Mouse (Mus musculus) midbrain, embryonic 13.5 days (tissue): ENCODE data around the gene Gatd1. TPM values are rescaled to one million over a fixed set of nuclear protein-coding genes. Genes with fewer than 3 reads are reported as not detected.
"Not testable (repeated sequence)": the region's sequence is repeated elsewhere in the genome, so short reads cannot be mapped to it uniquely, and the experiment has no call there.

ENCODE experiments used
- ATAC-seq: fragments of 200-750 bp; cut with Nextera tagmentation; 2 replicates; pipeline ENCODE4 v1.8.0; 2017; ENCODE audit warnings: mild to moderate bottlenecking, moderate TSS enrichment, moderate library complexity
- H3K27ac ChIP-seq: fragments of 300-500 bp; sonication (generic); 2 replicates; pipeline ENCODE4 v1.5.1; 2015; ENCODE audit warnings: inconsistent platforms, mild to moderate bottlenecking, moderate library complexity
- H3K27me3 ChIP-seq: fragments of 300-500 bp; sonication (generic); 2 replicates; pipeline ENCODE4 v1.6.1; 2015; ENCODE audit warnings: mild to moderate bottlenecking, inconsistent platforms
- H3K36me3 ChIP-seq: fragments of 300-500 bp; sonication (generic); 2 replicates; pipeline ENCODE4 v1.6.1; 2015; ENCODE audit warnings: mild to moderate bottlenecking, inconsistent platforms
- H3K4me1 ChIP-seq: fragments of 300-500 bp; sonication (generic); replicated peaks from 2 replicates; pipeline ENCODE4 v1.6.1; 2015; ENCODE audit warnings: inconsistent platforms
- H3K4me2 ChIP-seq: fragments of 300-500 bp; sonication (generic); replicated peaks from 2 replicates; pipeline ENCODE4 v1.6.1; 2015; ENCODE audit warnings: moderate library complexity, mild to moderate bottlenecking, inconsistent platforms
- H3K4me3 ChIP-seq: fragments of 300-500 bp; sonication (generic); replicated peaks from 2 replicates; pipeline ENCODE4 v1.5.1; 2015; ENCODE audit warnings: mild to moderate bottlenecking, inconsistent platforms
- H3K9ac ChIP-seq: fragments of 300-500 bp; sonication (generic); replicated peaks from 2 replicates; pipeline ENCODE4 v1.6.1; 2015; ENCODE audit warnings: mild to moderate bottlenecking, inconsistent platforms
- H3K9me3 ChIP-seq: fragments of 300-500 bp; sonication (generic); 2 replicates; pipeline ENCODE4 v1.6.1; 2016; ENCODE audit warnings: mild to moderate bottlenecking, inconsistent platforms
- WGBS: fragments of 180-500 bp; shearing (Covaris S2); methylation state at CpG from one replicate; pipeline ENCODE4 v1.1.7; 2015; 5-methylcytosine and 5-hydroxymethylcytosine counted together
- polyA plus RNA-seq: library from polyadenylated mRNA; unstranded; fragments of >200 nt; fragmentation: Nextera tagmentation; extraction: Ambion mirVana; gene quantifications from 2 replicates; pipeline ENCODE4 v1.2.1, GENCODE M21; 2015

Gatd1 gene
- polyA plus RNA-seq, 1 experiment from 2014 or later = 63.8 TPM

DNA sequence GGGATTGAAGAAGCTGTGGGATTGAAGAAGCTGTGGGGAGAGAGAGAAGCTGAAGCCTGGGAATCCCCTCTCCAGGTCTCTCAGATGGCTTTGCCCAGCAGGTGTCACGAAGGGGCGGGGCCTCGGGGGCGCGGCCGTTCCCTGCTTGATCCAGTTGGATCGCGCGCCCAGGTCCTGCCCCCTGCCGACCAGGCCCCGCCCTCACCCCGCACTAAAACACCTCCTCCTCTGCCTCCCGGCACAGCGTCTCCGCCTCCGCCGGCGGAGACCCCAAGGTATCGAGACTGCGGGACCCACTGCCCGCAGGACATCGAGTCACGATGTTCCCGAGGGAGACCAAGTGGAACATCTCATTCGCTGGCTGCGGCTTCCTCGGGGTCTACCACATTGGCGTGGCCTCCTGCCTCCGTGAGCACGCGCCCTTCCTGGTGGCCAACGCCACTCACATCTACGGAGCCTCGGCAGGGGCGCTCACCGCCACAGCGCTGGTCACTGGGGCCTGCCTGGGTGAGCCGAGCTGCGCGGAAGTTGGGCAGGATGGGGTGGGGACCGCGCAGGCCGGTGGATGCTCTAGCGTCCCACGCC lies 41.1 kb upstream of the Gatd1 start, which contains the start of gene Pnpla2:
Pnpla2 (plus strand) TSS at position 232 of the 585 bp plus-strand sequence.
- H3K27me3 ChIP-seq = peaks cover 13% of the 10 kb centered on the region
- peak within 1 kb of the TSS; percentile 89 for H3K4me2 ChIP-seq
- H3K4me3 ChIP-seq = peak within 1 kb of the TSS; percentile 68
- H3K9ac ChIP-seq = peak within 1 kb of the TSS; percentile 76
- ATAC-seq = peak; percentile 84
- peaks cover 37% of the 10 kb centered on the region for H3K36me3 ChIP-seq
- under 1% methylated on average over 42 of the region's 45 CpGs for WGBS
- peak within 1 kb of the TSS; percentile 68 for H3K27ac ChIP-seq
- H3K9me3 ChIP-seq = no peaks in the 10 kb centered on the region
- peaks cover 19% of the 10 kb centered on the region for H3K4me1 ChIP-seq

DNA sequence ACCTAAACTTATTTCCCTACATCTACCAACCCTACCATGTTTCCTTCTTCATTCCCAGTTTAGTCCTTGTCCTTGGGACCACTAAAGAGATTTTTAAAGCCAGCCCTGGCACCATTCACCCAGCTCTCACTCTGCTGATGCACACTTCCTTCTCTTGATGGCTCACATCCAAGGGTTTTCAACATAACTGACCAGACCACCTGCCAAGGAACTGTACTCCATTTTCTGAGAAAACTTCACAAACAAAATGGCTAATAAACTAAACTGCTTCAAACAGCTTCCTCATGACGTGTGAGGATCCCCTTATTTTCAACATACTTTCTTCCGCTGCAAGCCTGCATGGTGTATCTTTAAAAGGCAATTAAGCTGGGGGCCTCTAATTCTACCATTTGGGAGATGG lies 39.7 kb upstream of the Gatd1 start:
- no peak overlapping the region for H3K4me2 ChIP-seq
- no peaks in the 10 kb centered on the region for H3K9me3 ChIP-seq
- H3K4me3 ChIP-seq = no peak overlapping the region
- H3K4me1 ChIP-seq = peaks cover 24% of the 10 kb centered on the region
- H3K9ac ChIP-seq = no peak overlapping the region
- H3K27ac ChIP-seq = no peak overlapping the region
- ATAC-seq = no peak
- no peaks in the 10 kb centered on the region for H3K27me3 ChIP-seq
- peaks cover 38% of the 10 kb centered on the region for H3K36me3 ChIP-seq
- WGBS = 90% methylated on average over 2 of the region's 2 CpGs

DNA sequence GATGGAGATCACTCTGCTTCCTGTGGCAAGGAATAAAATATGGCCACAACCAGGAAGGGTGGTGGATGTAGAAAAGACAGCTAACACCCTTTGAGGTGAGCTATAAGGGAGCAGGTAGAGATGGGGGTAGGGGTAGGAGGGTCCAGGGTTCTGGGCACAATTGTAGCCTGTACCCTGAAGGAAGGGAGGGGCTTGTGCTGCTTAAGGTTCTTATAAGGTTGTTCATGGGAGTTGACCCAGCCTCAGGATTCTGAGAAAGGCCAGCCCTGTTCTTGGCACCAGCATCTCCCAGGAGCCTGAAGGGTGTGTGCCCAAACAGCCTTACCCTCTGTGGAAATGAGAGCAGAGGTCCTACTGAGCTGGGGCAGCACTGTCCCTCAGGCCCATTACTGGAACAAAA lies 38.0 kb upstream of the Gatd1 start:
- no peaks in the 10 kb centered on the region for H3K27me3 ChIP-seq
- no peak overlapping the region for H3K4me2 ChIP-seq
- ATAC-seq = no peak
- H3K4me1 ChIP-seq = peaks cover 31% of the 10 kb centered on the region
- H3K27ac ChIP-seq = no peak overlapping the region
- H3K9ac ChIP-seq = no peak overlapping the region
- peaks cover 40% of the 10 kb centered on the region for H3K36me3 ChIP-seq
- no peak overlapping the region for H3K4me3 ChIP-seq
- H3K9me3 ChIP-seq = no peaks in the 10 kb centered on the region

DNA sequence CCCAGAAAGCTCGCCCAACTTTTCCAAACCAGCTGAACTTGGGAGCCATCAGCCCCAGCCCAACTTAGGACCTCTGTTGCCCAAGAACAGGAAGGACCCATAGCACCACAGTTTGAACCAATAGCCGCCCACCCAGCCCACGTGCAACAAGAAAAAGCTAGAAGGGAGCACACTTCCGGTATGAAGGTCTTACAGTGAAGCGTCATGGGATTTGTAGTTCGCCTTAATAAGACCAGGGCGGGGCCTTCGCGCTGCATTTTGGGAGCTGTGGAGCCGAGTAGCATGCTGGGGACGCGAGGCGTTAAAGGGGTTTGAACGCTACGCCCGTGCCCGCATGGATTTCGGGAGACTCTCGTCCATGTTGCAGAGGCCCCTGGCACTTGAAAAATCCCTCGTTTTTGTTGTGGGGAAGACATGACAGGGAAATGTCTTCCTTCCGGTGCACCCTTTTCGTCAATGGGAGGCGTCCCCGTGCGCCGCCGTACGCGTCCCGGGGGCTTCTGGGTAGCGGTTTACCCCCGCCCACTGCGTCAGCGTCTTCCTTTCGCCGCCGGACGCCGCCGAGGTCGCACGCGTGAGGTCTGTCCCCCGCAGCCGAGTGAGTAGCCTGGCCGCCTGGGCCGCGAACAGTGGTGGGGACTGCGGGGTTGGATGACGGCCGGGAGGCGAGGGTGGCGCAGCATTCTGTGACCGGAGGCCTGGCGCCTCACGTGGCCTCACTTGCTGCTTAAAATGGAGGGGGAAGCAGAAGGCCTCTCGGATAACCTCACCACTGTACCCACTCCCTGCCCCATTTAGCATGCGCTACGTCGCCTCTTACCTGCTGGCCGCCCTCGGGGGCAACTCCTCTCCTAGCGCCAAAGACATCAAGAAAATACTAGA lies 33.4 kb upstream of the Gatd1 start, which contains the start of gene Rplp2:
Rplp2 (plus strand) TSS at position 261 of the 882 bp plus-strand sequence.
- peak; percentile 95 for ATAC-seq
- Histone ChIP-seq H3K4me2 (peak within 1 kb of the TSS; percentile 83), H3K36me3 (peaks cover 40% of the 10 kb centered on the region), H3K4me3 (peak within 1 kb of the TSS; percentile 89), H3K27ac (peak within 1 kb of the TSS; percentile 92), H3K4me1 (peaks cover 31% of the 10 kb centered on the region), H3K9me3 (no peaks in the 10 kb centered on the region), H3K27me3 (no peaks in the 10 kb centered on the region), H3K9ac (peak within 1 kb of the TSS; percentile 91)
- under 1% methylated on average over 63 of the region's 63 CpGs for WGBS

DNA sequence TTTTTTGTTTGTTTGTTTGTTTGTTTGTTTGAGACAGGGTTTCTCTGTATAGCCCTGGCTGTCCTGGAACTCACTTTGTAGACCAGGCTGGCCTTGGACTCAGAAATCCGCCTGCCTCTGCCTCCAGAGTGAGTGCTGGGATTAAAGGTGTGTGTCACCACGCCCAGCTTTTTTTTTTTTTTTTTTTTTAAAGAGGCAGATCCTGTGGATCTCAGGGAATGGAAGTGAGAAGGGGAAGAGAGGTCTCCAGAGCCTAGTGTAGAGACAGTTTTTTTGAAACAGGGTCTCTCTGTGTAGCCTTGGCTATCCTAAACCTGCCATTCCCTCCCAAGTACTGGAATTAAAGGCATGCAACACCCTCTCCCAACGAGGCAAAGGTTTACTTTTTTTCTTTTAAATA lies 32.4 kb upstream of the Gatd1 start:
- H3K27ac ChIP-seq, H3K9me3 ChIP-seq, H3K4me3 ChIP-seq, ATAC-seq, H3K9ac ChIP-seq, H3K27me3 ChIP-seq, H3K4me2 ChIP-seq: not testable (repeated sequence)
- H3K4me1 ChIP-seq = peaks cover 37% of the 10 kb centered on the region
- H3K36me3 ChIP-seq = peaks cover 30% of the 10 kb centered on the region
- 94% methylated on average over 3 of the region's 3 CpGs for WGBS

DNA sequence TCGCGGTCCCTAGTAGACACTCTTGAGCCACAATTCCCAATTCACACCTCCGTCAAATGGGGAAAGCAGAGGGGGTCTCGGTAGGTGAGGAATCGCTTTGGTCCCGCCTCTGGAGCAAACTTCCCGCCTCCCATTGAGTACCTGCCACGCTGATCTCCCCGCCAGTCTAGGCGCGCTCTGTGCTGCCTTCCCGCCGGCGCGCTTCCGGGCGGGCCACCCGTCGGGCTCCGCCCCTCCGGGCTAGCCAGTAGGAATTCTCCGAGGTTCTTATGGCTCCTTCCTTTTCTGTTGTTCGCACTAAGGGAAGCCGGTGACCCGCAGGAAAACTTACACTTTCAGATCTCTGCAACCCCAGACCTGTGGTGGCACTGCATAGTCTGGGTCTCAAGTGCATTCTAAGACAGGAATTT lies 29.9 kb upstream of the Gatd1 start, which contains the start of gene Pidd1:
Pidd1 (minus strand) TSS at position 198 of the 410 bp plus-strand sequence.
- Histone ChIP-seq H3K27ac (no peak within 1 kb of the TSS), H3K4me2 (peak within 1 kb of the TSS; percentile 58), H3K4me3 (peak within 1 kb of the TSS; percentile 37), H3K4me1 (peaks cover 38% of the 10 kb centered on the region), H3K36me3 (peaks cover 10% of the 10 kb centered on the region), H3K9ac (peak within 1 kb of the TSS; percentile 57), H3K9me3 (no peaks in the 10 kb centered on the region), H3K27me3 (no peaks in the 10 kb centered on the region)
- under 1% methylated on average over 25 of the region's 25 CpGs for WGBS
- ATAC-seq = no peak

DNA sequence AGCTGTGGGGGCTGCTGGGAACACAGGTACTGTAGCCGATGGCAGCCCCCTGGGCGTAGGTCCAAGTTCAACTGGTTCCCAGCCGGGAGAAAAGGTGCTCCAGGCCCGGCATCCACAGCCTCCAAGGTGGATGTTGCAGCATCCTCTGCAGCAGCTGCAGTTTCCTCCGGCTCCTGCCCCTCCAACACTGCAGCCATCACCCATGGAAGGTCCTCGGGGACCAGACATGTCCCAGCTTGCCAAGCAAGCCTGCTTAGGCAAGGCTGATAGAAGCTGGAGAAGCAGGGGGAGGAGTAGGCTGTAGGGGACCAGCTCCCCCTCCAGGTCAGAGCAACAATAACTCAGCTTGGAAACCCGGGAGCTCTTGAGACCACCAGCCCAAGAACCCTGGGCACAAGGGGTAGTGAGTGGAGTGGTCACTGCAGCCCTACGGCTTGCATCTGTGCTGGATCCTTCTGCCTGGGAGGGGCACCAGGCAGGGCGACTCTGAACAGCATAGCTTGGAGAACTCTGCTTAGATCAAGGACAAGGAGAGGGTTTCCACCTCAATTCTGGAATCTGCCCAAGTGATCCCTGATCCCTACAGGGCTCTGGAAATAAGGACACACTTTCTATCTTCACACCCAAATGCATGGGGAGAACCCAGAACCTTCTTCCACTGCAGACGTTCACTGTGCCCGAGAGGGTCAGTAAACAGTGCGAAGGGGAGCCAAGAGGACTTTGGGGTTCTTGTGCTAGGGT lies 29.3 kb upstream of the Gatd1 start:
- 30% methylated on average over 12 of the region's 12 CpGs for WGBS
- no peak overlapping the region for H3K27ac ChIP-seq

DNA sequence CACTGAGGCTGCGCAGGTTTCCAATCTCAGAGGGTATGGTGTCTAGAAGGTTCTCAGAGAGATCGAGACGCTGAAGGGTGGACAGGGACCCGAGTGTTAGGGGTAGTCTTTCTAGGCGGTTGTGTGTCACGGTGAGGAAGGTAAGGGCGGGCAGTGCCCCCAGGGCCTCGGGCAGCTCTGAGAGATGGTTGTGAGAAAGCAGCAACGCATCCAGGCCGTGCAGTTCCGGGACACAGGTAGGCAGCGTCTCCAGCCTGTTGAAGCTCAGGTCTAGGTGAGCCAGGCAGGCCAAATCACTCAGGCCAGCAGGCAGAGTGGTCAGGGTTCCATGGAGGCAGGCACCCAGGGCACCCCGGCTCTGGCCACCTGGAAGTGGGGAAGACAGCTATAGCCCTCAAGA lies 28.3 kb upstream of the Gatd1 start:
- WGBS = 96% methylated on average over 13 of the region's 13 CpGs

More for the DNA sequence above, 29.3 kb upstream of the Gatd1 start:
- no peak for ATAC-seq
- Histone ChIP-seq H3K9me3 (no peaks in the 10 kb centered on the region), H3K36me3 (peaks cover 10% of the 10 kb centered on the region), H3K9ac (peak overlapping the region; percentile 57), H3K4me2 (peak overlapping the region; percentile 58), H3K27me3 (no peaks in the 10 kb centered on the region), H3K4me1 (peaks cover 32% of the 10 kb centered on the region), H3K4me3 (peak overlapping the region; percentile 37)

DNA sequence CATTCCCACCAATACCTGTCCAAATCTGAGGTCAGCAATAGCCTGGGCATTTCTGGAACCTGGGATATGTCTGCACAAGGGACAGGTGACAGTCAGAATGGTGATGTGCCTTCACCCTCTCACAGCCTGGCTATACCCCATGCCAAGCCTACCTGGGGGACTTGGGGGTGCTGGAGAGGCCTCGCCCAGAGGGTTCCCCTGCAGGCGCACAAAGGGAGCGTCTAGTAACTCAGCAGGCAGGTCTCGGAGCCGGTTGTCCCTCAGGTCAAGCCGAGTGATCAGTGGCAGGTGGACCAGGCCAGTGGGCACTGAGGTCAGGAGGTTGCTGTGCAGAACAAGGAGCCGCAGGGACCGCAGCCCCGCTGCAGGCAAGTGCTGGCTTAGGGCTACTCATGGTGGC lies 27.5 kb upstream of the Gatd1 start:
- Histone ChIP-seq H3K9me3 (no peaks in the 10 kb centered on the region), H3K4me2 (no peak overlapping the region), H3K27ac (no peak overlapping the region), H3K4me3 (no peak overlapping the region), H3K27me3 (no peaks in the 10 kb centered on the region), H3K4me1 (peaks cover 42% of the 10 kb centered on the region), H3K36me3 (peaks cover 11% of the 10 kb centered on the region), H3K9ac (peak overlapping the region; percentile 32; the same call in 1 of the 2 replicates)
- WGBS = 95% methylated on average over 9 of the region's 9 CpGs
- no peak for ATAC-seq

More for the DNA sequence above, 28.3 kb upstream of the Gatd1 start:
- H3K27ac ChIP-seq = no peak overlapping the region
- peak overlapping the region; percentile 58 for H3K4me2 ChIP-seq
- no peaks in the 10 kb centered on the region for H3K27me3 ChIP-seq
- H3K4me1 ChIP-seq = peaks cover 36% of the 10 kb centered on the region
- peaks cover 11% of the 10 kb centered on the region for H3K36me3 ChIP-seq
- H3K9me3 ChIP-seq = no peaks in the 10 kb centered on the region
- H3K4me3 ChIP-seq = peak overlapping the region; percentile 37; the same call in 1 of the 2 replicates
- peak overlapping the region; percentile 57; the same call in 1 of the 2 replicates for H3K9ac ChIP-seq
- no peak for ATAC-seq

DNA sequence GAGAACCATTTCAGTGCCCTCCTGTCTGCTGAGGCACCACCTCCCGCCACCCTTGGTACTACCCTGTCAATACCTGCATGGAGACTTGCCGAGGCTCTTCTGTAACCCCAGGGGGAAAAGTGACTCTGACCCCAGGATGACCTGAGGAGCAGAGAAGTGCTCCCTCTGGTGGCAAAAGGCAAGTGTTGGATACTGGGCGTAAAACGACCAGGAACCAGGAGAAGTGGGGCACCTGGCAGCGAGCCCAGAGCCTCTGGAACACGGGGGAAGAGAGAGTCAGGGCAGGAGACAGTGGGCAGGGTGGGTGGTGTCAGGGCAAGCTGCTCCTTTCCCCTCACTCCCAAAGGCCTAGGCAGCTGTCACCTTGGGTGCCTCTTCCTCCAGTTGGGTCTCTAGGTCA lies 26.7 kb upstream of the Gatd1 start:
- no peak overlapping the region for H3K27ac ChIP-seq
- no peak for ATAC-seq
- peaks cover 11% of the 10 kb centered on the region for H3K36me3 ChIP-seq
- no peaks in the 10 kb centered on the region for H3K27me3 ChIP-seq
- H3K9me3 ChIP-seq = no peaks in the 10 kb centered on the region
- H3K4me2 ChIP-seq = no peak overlapping the region
- H3K4me1 ChIP-seq = peaks cover 51% of the 10 kb centered on the region
- H3K4me3 ChIP-seq = no peak overlapping the region
- WGBS = 41% methylated on average over 6 of the region's 6 CpGs
- no peak overlapping the region for H3K9ac ChIP-seq

DNA sequence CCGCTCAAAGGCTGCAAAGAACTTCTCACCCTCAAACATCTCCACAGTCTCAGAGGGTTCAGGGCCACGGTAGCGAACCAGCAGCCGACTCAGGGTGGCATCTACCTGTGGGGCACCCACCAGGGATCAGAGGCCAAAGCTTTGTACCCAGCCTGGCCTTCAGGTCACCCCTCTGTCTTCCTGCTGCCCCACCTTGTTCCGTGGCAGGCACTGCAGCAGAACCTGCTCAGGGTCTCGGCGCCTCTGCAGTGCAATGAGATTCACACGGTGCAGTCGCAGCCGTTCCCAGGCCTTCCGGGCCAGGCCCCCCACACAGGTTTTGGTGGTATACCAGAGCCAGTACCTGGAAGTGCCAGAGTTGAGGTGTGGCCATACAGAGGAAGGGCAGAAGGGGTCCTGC lies 25.9 kb upstream of the Gatd1 start:
- H3K4me2 ChIP-seq = no peak overlapping the region
- 98% methylated on average over 11 of the region's 11 CpGs for WGBS
- no peak overlapping the region for H3K4me3 ChIP-seq
- no peak overlapping the region for H3K27ac ChIP-seq
- no peaks in the 10 kb centered on the region for H3K9me3 ChIP-seq
- H3K4me1 ChIP-seq = peaks cover 59% of the 10 kb centered on the region
- H3K9ac ChIP-seq = no peak overlapping the region
- no peak for ATAC-seq
- no peaks in the 10 kb centered on the region for H3K27me3 ChIP-seq
- peaks cover 11% of the 10 kb centered on the region for H3K36me3 ChIP-seq
